Mouse (Mus musculus): ENCODE results near the gene Emilin1.

GRCm38 (mm10) chr5:30909300-30909659 is 3.9 kb upstream of the Emilin1 start:
- TF ChIP-seq CTCF (IDR thresholded peaks at IDR 0.05; ENCODE audit: extremely low read depth, insufficient read depth, insufficient read length, insufficient replicate concordance) (no peak), POLR2A (IDR thresholded peaks at IDR 0.05; ENCODE audit: low read depth, low read length) (no peak)
